Mouse (Mus musculus): Measurements from ENCODE around the gene Spata17. TPM values are rescaled to one million over a fixed set of nuclear protein-coding genes. Genes with fewer than 3 reads are reported as not detected.

The Spata17 gene
- polyA plus RNA-seq, 1 experiment from 2014 or later: 2.0 TPM

- H3K36me3 ChIP-seq (ENCODE audit: poor library complexity, severe bottlenecking): peaks cover 24% of the 10 kb centered on the region
- H3K4me1 ChIP-seq: no peaks in the 10 kb centered on the region
- no peaks in the 10 kb centered on the region for H3K9me3 ChIP-seq (replicated peaks)
- no peaks in the 10 kb centered on the region for H3K27me3 ChIP-seq
- H3K4me3 ChIP-seq: no peak overlapping the region
- ATAC-seq: no peak
- WGBS: 88% methylated on average over 13 of the region's 13 CpGs
- no peak overlapping the region for H3K4me2 ChIP-seq
- H3K27ac ChIP-seq: no peak overlapping the region
- H3K9ac ChIP-seq: no peak overlapping the region
Measured at GRCm38 (mm10) chr1:187228414-187229146, 13.3 kb upstream of the Spata17 start.

DNA sequence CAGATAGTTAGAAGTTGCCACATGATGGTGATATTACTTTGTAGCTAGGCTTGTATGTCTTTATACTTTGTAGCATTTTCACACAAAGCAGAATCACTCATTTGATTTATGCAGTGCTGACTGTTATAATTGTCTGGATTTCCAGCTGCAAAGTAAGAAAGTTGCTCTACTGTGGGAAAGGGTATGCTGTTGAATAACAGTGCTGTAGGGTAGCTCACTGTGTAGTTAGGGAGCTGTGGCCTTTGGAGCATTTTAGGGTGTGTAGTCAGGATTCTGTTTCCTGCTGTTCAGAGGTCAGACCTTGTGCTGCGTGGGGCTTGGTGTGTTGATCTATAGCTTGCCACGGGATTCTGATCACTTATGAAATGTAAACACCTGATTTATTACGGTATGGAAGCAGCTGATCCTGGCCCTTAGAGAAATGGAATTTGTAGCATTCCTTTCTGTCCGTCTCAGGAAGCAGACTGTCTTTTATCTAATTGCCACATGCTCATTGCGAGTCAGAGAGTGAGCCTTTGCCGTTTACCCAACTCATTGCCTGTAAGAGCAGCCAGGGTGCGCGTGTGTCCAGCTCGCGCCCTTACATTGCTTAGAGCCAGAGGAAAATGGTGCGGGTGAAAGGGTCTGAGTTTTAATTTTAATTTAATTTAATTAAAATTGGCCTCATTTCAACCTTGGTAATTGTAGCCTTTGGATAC is 11.2 kb upstream of the Spata17 start:
- H3K36me3 ChIP-seq (ENCODE audit: poor library complexity, severe bottlenecking): peaks cover 16% of the 10 kb centered on the region
- no peak overlapping the region for H3K9ac ChIP-seq
- no peak overlapping the region for H3K4me2 ChIP-seq
- no peaks in the 10 kb centered on the region for H3K9me3 ChIP-seq (replicated peaks)
- H3K27me3 ChIP-seq: no peaks in the 10 kb centered on the region
- no peaks in the 10 kb centered on the region for H3K4me1 ChIP-seq
- H3K27ac ChIP-seq: no peak overlapping the region
- no peak for ATAC-seq
- no peak overlapping the region for H3K4me3 ChIP-seq
- 85% methylated on average over 11 of the region's 11 CpGs for WGBS

DNA sequence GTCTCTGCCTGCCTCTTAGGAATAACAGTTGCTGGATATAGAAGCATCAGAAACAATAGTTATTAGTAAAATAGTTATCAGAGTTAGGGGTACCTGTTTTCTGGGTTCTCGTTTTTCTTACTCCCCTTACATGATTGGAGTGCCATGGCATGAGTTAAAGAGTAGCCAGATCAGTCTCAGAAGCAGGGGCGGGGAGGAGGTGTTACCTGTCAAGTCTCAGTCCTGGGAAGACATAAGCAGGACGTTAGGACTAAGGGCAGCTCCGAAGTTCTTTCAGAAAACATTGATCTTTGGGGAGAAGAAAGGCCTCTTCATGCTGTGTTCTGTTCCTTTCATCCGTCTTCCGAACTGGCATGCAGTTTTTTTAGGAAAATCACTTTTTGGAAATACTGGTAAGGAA is 5.5 kb upstream of the Spata17 start:
- no peaks in the 10 kb centered on the region for H3K27me3 ChIP-seq
- peaks cover 4% of the 10 kb centered on the region for H3K36me3 ChIP-seq (ENCODE audit: poor library complexity, severe bottlenecking)
- WGBS: 82% methylated on average over 6 of the region's 6 CpGs
- ATAC-seq: no peak
- no peaks in the 10 kb centered on the region for H3K9me3 ChIP-seq (replicated peaks)
- H3K4me2 ChIP-seq: no peak overlapping the region
- no peak overlapping the region for H3K4me3 ChIP-seq
- no peak overlapping the region for H3K9ac ChIP-seq
- H3K4me1 ChIP-seq: peaks cover 16% of the 10 kb centered on the region
- H3K27ac ChIP-seq: no peak overlapping the region

DNA sequence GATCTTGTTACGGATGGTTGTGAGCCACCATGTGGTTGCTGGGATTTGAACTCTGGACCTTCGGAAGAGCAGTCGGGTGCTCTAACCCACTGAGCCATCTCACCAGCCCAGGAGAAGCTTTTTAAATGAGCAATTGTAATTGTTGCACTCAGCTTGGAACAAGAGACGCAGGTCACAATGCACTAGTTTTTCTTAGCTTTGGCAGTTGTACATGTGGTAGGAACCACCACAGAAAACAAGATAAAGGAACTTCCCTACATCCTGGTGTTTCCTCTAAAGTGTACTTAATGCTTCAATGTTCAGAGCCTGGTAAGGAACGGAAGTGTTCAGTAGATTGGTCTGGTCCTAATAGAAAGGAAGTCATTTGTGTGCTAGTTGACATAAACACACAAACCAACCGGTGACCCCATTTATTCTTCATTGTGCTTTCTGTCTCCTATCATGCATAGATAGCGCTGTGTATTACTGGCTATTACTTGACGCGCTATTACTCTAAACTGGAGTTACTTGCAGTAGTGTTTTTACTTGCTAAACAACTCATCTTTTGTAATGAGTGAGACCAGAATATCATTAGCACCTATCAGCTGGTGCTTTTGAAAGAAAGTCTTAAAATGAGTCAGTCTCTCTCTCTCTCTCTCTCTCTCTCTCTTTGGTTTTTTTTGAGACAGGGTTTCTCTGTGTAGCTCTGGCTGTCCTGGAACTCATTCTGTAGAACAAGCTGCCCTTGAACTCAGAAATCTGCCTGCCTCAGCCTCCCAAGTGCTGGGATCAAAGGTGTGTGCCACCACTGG is 1.6 kb upstream of the Spata17 start:
- no peak overlapping the region for H3K27ac ChIP-seq
- H3K36me3 ChIP-seq (ENCODE audit: poor library complexity, severe bottlenecking): no peaks in the 10 kb centered on the region
- no peaks in the 10 kb centered on the region for H3K9me3 ChIP-seq (replicated peaks)
- H3K4me3 ChIP-seq: no peak overlapping the region
- H3K4me1 ChIP-seq: peaks cover 17% of the 10 kb centered on the region
- no peak overlapping the region for H3K9ac ChIP-seq
- ATAC-seq: no peak
- no peak overlapping the region for H3K4me2 ChIP-seq
- H3K27me3 ChIP-seq: no peaks in the 10 kb centered on the region
- 92% methylated on average over 9 of the region's 9 CpGs for WGBS

GRCm38 (mm10) chr1:187210736-187211135 is 4.5 kb downstream of the Spata17 start:
- H3K27ac ChIP-seq: no peak overlapping the region
- WGBS: 92% methylated on average over 4 of the region's 4 CpGs
- H3K9me3 ChIP-seq (replicated peaks): no peaks in the 10 kb centered on the region
- H3K9ac ChIP-seq: no peak overlapping the region
- no peaks in the 10 kb centered on the region for H3K27me3 ChIP-seq
- no peak overlapping the region for H3K4me3 ChIP-seq
- ATAC-seq: no peak
- no peak overlapping the region for H3K4me2 ChIP-seq
- peaks cover under 1% of the 10 kb centered on the region; the same call in 1 of the 2 replicates for H3K4me1 ChIP-seq
- H3K36me3 ChIP-seq (ENCODE audit: poor library complexity, severe bottlenecking): no peaks in the 10 kb centered on the region

GRCm38 (mm10) chr1:187209496-187209895 is 5.8 kb downstream of the Spata17 start:
- 60% methylated on average over 4 of the region's 4 CpGs for WGBS
- no peak overlapping the region for H3K4me3 ChIP-seq
- H3K9me3 ChIP-seq (replicated peaks): no peaks in the 10 kb centered on the region
- no peak overlapping the region for H3K4me2 ChIP-seq
- no peak for ATAC-seq
- no peak overlapping the region for H3K9ac ChIP-seq
- H3K4me1 ChIP-seq: no peaks in the 10 kb centered on the region
- no peaks in the 10 kb centered on the region for H3K27me3 ChIP-seq
- H3K27ac ChIP-seq: no peak overlapping the region
- H3K36me3 ChIP-seq (ENCODE audit: poor library complexity, severe bottlenecking): no peaks in the 10 kb centered on the region

DNA sequence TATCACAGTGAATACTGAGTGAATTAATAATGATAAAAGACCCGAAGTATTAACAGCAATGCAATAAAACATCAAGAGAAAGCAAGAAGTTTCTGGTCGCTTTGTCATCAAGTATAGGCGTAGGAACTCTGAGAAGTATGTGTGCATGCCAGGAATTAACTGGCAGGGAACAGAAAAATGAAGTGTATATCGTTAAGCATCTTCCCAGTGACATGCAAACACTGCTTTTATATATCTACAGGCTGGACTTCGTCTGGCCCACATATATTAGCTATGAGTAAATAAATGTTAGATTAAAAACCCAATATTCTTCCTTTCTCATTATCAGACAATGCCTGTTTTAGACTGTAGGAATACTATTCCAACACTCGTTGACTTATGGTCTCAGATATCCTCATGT is 9.8 kb downstream of the Spata17 start:
- Histone ChIP-seq H3K9me3 (replicated peaks) (no peaks in the 10 kb centered on the region), H3K4me2 (no peak overlapping the region), H3K27ac (no peak overlapping the region), H3K27me3 (no peaks in the 10 kb centered on the region), H3K4me1 (no peaks in the 10 kb centered on the region), H3K9ac (no peak overlapping the region), H3K4me3 (no peak overlapping the region), H3K36me3 (ENCODE audit: poor library complexity, severe bottlenecking) (no peaks in the 10 kb centered on the region)
- ATAC-seq: no peak
- 80% methylated on average over 6 of the region's 6 CpGs for WGBS

DNA sequence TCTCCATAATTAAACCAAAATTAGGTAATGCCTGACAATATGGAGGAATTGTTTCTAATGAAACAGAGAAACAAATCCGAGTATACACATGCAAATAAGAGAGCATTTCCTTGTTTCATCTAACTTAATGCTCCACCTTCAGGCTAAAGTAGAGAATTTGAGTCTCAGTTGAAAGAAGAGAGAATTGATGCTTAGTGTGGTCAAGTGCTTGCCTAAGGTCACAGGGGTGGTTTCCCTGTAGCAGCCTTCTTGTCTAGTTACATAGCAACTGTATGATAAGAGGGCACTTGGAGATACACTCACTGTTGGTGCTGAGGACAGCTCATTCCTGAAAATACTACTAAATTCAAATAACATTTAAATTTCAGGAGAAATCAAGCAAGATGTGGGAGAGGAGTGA is 36.7 kb downstream of the Spata17 start:
- no peaks in the 10 kb centered on the region for H3K9me3 ChIP-seq (replicated peaks)
- H3K9ac ChIP-seq: no peak overlapping the region
- H3K27me3 ChIP-seq: no peaks in the 10 kb centered on the region
- ATAC-seq: no peak
- 59% methylated on average over 1 of the region's 1 CpGs for WGBS
- no peaks in the 10 kb centered on the region for H3K36me3 ChIP-seq (ENCODE audit: poor library complexity, severe bottlenecking)
- H3K4me3 ChIP-seq: no peak overlapping the region
- no peak overlapping the region for H3K4me2 ChIP-seq
- no peak overlapping the region for H3K27ac ChIP-seq
- no peaks in the 10 kb centered on the region for H3K4me1 ChIP-seq

GRCm38 (mm10) chr1:187175991-187176390 is 39.3 kb downstream of the Spata17 start:
- 100% methylated on average over 1 of the region's 1 CpGs for WGBS
- Histone ChIP-seq H3K4me1 (no peaks in the 10 kb centered on the region), H3K4me3 (no peak overlapping the region), H3K36me3 (ENCODE audit: poor library complexity, severe bottlenecking) (no peaks in the 10 kb centered on the region), H3K9ac (no peak overlapping the region), H3K9me3 (replicated peaks) (no peaks in the 10 kb centered on the region), H3K4me2 (no peak overlapping the region), H3K27me3 (no peaks in the 10 kb centered on the region), H3K27ac (no peak overlapping the region)
- no peak for ATAC-seq

DNA sequence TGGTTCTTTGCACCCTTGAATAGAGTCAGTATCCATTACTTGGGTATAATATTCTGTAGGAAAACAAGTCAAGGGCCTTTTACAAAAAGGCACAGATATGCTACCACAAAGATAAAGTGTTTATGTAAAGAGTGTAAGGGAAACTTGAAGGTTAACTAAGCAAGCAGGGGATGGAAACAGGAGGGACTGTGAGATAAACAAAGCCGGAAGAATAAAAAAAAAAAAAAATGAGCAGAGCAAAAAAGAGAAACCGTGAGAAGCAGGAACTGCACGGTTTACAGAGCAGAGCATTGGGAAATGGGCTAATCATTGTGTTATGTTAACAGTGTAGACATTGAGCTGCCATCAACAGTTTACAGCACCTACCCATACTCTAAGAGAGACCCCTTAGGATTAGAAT is 44.9 kb downstream of the Spata17 start:
- H3K27me3 ChIP-seq: no peaks in the 10 kb centered on the region
- whole genome bisulfite sequencing: 83% methylated on average over 3 of the region's 3 CpGs
- H3K27ac ChIP-seq: no peak overlapping the region
- H3K4me2 ChIP-seq: no peak overlapping the region
- H3K36me3 ChIP-seq (ENCODE audit: poor library complexity, severe bottlenecking): no peaks in the 10 kb centered on the region
- H3K4me3 ChIP-seq: no peak overlapping the region
- ATAC-seq: no peak
- H3K9me3 ChIP-seq (replicated peaks): no peaks in the 10 kb centered on the region
- H3K4me1 ChIP-seq: no peaks in the 10 kb centered on the region
- H3K9ac ChIP-seq: no peak overlapping the region

- H3K36me3 ChIP-seq (ENCODE audit: poor library complexity, severe bottlenecking): no peaks in the 10 kb centered on the region
- H3K27ac ChIP-seq: no peak overlapping the region
- H3K27me3 ChIP-seq: no peaks in the 10 kb centered on the region
- H3K4me3 ChIP-seq: no peak overlapping the region
- no peak overlapping the region for H3K9ac ChIP-seq
- no peak for ATAC-seq
- H3K4me2 ChIP-seq: no peak overlapping the region
- no peaks in the 10 kb centered on the region for H3K4me1 ChIP-seq
- no peaks in the 10 kb centered on the region for H3K9me3 ChIP-seq (replicated peaks)
- 66% methylated on average over 7 of the region's 7 CpGs for WGBS
Measured at GRCm38 (mm10) chr1:187169646-187170045, 45.6 kb downstream of the Spata17 start.

- no peaks in the 10 kb centered on the region for H3K27me3 ChIP-seq
- H3K9me3 ChIP-seq (replicated peaks): no peaks in the 10 kb centered on the region
- no peak overlapping the region for H3K27ac ChIP-seq
- H3K4me3 ChIP-seq: no peak overlapping the region
- ATAC-seq: no peak
- H3K4me2 ChIP-seq: no peak overlapping the region
- no peaks in the 10 kb centered on the region for H3K4me1 ChIP-seq
- no peaks in the 10 kb centered on the region for H3K36me3 ChIP-seq (ENCODE audit: poor library complexity, severe bottlenecking)
- H3K9ac ChIP-seq: no peak overlapping the region
Measured at GRCm38 (mm10) chr1:187163571-187163970, 51.7 kb downstream of the Spata17 start.

Measured in forebrain, embryonic 13.5 days (tissue).